Comparison of ENCODE assay signal across 7 mouse cellular contexts in the genomic region with DNA sequence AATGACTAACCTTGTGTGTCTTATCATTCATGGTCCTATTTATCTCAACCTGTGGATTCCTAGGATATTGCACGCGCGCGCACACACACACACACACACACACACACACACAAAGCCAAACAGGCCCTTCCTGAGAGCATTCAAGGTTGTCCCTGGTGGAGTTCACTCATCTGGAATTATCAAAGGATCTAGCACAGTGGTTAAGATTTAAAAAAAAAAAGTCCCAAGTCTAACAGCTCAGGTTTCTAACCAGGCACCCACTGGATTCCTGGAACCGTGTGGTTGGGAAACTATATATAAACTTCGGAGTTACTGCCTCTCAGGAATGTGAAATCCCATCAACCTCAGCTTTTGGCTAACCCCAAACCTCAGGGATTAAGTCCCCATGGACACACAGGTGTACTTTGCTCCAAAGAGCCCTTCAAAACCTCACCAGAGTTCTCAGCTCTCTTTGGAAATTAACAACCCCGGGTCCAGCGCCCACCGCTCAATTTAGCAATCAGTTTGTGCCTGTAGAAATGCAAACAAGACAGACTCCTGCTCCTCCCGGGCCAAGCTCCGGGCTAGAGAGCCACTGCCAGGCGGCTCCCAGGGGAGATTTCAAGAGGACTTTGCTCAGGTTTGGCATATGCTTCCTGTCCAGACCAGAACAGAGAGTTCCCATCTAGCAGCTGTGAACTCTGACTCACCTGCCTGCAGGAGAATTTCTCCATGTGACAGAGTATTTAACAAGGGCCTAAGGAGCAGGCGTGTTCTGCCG.
A peak's percentile ranks its signal among the peaks of the same experiment; 100 is the strongest.
DNase-seq lines count a peak whose midpoint lies in the region; ATAC-seq and TF ChIP-seq lines count a peak whose summit lies in the region.

No protein-coding gene starts in this region.

- H3K4me2 ChIP-seq in liver, postnatal 0 days (ENCODE audit: low read depth, low read length): 0 out of 2 replicates have a peak overlapping the region, but pooled peaks have one; percentile 18

- peak; percentile 89 for ATAC-seq in liver, postnatal 0 days

- H3K9me3 ChIP-seq in liver, postnatal 0 days (ENCODE audit: low read length): no peaks in the 10 kb centered on the region

- H3K27me3 ChIP-seq in liver, postnatal 0 days (ENCODE audit: insufficient read depth, low read length): no peaks in the 10 kb centered on the region

- H3K27ac ChIP-seq in liver, postnatal 0 days (ENCODE audit: low read depth): peak overlapping the region; percentile 74

- H3K4me3 ChIP-seq in liver, postnatal 0 days (ENCODE audit: low read depth, low read length): no peak overlapping the region

- 58% methylated on average over 14 of the region's 14 CpGs for WGBS in liver, postnatal 0 days (ENCODE audit: insufficient replicate concordance)

- TF ChIP-seq CTCF in liver, postnatal 0 days (IDR thresholded peaks at IDR 0.05; ENCODE audit: low read depth): no peak

- H3K9ac ChIP-seq in liver, postnatal 0 days (replicated peaks): no peak overlapping the region

- H3K36me3 ChIP-seq in liver, postnatal 0 days (replicated peaks; ENCODE audit: insufficient read depth, low read length): no peaks in the 10 kb centered on the region

- peaks cover 14% of the 10 kb centered on the region; the same call in 1 of the 2 replicates for H3K4me1 ChIP-seq in liver, postnatal 0 days (ENCODE audit: insufficient read depth)

- peak; percentile 53; the same call in 1 of the 2 replicates for TF ChIP-seq EP300 in liver, postnatal 0 days (IDR thresholded peaks at IDR 0.05; ENCODE audit: low read depth)

- DNase-seq in adrenal gland, postnatal 25 days: peak; percentile 46
- peak; percentile 73 to 78 for DNase-seq in gastrocnemius, adult 8-10 months (ENCODE audit: low spot score in 2 of 2)
- peak; percentile 92 for DNase-seq in kidney, adult 11 months
- DNase-seq in liver, postnatal 0 days: peak; percentile 55
- DNase-seq in retina, embryonic 14.5 days (ENCODE audit: low spot score): no peak
- no peak for DNase-seq in embryo, embryonic 11 days
- DNase-seq in embryo, embryonic 9.5 days (ENCODE audit: extremely low spot score): no peak

Comparison
In these comparisons a context has a peak if more than half of its experiments do, and no peak if none do; other contexts are left out.
1. DNase-seq: peak in adrenal gland, postnatal 25 days (single experiment), gastrocnemius, adult 8-10 months (2 of 2), kidney, adult 11 months (single experiment) and liver, postnatal 0 days (single experiment); none in retina, embryonic 14.5 days (single experiment), embryo, embryonic 11 days (single experiment) and embryo, embryonic 9.5 days (single experiment).